Mouse (Mus musculus): ENCODE results near the gene C8a.

GRCm38 (mm10) chr4:104855216-104855615 is 21.0 kb downstream of the C8a start:
- no peak for TF ChIP-seq CTCF (IDR thresholded peaks at IDR 0.05; ENCODE audit: low read depth, low read length)
- TF ChIP-seq POLR2A (IDR thresholded peaks at IDR 0.05; ENCODE audit: borderline replicate concordance, low read depth, low read length): no peak
